Mouse (Mus musculus) limb, embryonic 15.5 days (tissue): ENCODE measurements around the gene Ddx59. TPM values are rescaled to one million over a fixed set of nuclear protein-coding genes. Genes with fewer than 3 reads are reported as not detected.

Experiments
- ATAC-seq: fragments of 200-750 bp; cut with Nextera tagmentation; 2 replicates; pipeline ENCODE4 v1.8.0; 2017; ENCODE audit warnings: low read depth, moderate TSS enrichment; ENCODE audit not compliant: insufficient number of reproducible peaks, low FRiP score, low TSS enrichment
- H3K27ac ChIP-seq: fragments of 300-500 bp; sonication (generic); 2 replicates; pipeline ENCODE4 v1.5.1; 2015; ENCODE audit warnings: moderate library complexity, mild to moderate bottlenecking, inconsistent platforms
- H3K27me3 ChIP-seq: fragments of 300-500 bp; sonication (generic); 2 replicates; pipeline ENCODE4 v1.6.1; 2015; ENCODE audit warnings: inconsistent platforms
- H3K36me3 ChIP-seq: fragments of 300-500 bp; sonication (generic); 2 replicates; pipeline ENCODE4 v1.6.1; 2015; ENCODE audit warnings: inconsistent platforms
- H3K4me1 ChIP-seq: fragments of 300-500 bp; sonication (generic); 2 replicates; pipeline ENCODE4 v1.6.1; 2015; ENCODE audit warnings: inconsistent platforms
- H3K4me2 ChIP-seq: fragments of 300-500 bp; sonication (generic); 2 replicates; pipeline ENCODE4 v1.6.1; 2015; ENCODE audit warnings: mild to moderate bottlenecking, inconsistent platforms
- H3K4me3 ChIP-seq: fragments of 300-500 bp; sonication (generic); 2 replicates; pipeline ENCODE4 v1.5.1; 2015; ENCODE audit warnings: mild to moderate bottlenecking, inconsistent platforms
- H3K9ac ChIP-seq: fragments of 300-500 bp; sonication (generic); 2 replicates; pipeline ENCODE4 v1.6.1; 2015; ENCODE audit warnings: inconsistent platforms
- H3K9me3 ChIP-seq: fragments of 300-500 bp; sonication (generic); 2 replicates; pipeline ENCODE4 v1.6.1; 2016; ENCODE audit warnings: inconsistent platforms
- WGBS: fragments of 180-500 bp; shearing (Covaris S2); methylation state at CpG from one replicate; pipeline ENCODE4 v1.1.7; 2015; 5-methylcytosine and 5-hydroxymethylcytosine counted together
- polyA plus RNA-seq: library from polyadenylated mRNA; unstranded; fragments of >200 nt; fragmentation: Nextera tagmentation; extraction: Ambion mirVana; gene quantifications from 2 replicates; pipeline ENCODE4 v1.2.1, GENCODE M21; 2015

Gene Ddx59
- polyA plus RNA-seq, 1 experiment from 2014 or later: 18.1 TPM

DNA sequence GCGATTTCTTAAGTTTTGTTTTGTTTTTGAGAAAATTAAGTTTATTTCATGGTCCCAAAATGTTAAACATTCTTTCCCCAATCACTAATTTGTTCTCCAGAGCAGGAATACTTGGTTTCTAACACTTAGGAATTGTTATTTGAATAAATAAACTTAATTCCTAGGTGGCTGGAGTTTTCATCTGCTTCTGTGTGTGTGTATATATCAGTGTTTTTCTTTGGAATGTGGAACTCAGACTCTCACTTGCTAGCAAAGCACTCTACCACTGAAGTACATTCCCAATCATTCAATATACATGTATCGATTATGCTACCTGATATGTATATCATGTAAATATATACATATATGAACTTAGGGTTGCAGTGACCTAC is 670 bp downstream of the Ddx59 start:
- no peaks in the 10 kb centered on the region for H3K9me3 ChIP-seq
- peak overlapping the region; percentile 51 for H3K4me2 ChIP-seq
- H3K27ac ChIP-seq: no peak overlapping the region; the same call in 1 of the 2 replicates
- H3K4me1 ChIP-seq: peaks cover 12% of the 10 kb centered on the region
- no peak for ATAC-seq
- H3K27me3 ChIP-seq: no peaks in the 10 kb centered on the region
- peak overlapping the region; percentile 69 for H3K4me3 ChIP-seq
- 38% methylated on average over 2 of the region's 2 CpGs for WGBS
- no peak overlapping the region for H3K9ac ChIP-seq
- H3K36me3 ChIP-seq: peaks cover 10% of the 10 kb centered on the region; the same call in 1 of the 2 replicates

DNA sequence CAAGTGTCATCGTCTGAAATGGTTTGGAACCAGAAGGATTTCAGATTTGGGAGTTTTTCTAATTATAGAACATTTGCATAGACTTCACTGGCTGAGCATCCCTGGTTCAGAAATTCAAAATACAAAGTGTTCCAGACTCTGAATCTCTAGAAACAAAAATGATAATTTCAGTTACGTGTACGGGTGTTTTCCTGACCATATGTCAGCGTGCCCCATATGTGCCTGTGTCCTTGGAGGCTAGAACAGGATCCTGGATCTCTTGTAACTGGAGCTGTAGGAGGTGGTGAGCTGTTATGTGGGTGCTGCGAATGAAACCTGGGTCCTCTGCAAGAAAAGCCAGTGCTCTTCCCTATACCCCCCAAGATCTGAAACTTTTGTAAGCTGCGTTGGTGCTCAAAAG is 3.3 kb downstream of the Ddx59 start:
- WGBS: 95% methylated on average over 6 of the region's 6 CpGs
- Histone ChIP-seq H3K4me3 (no peak overlapping the region), H3K4me1 (peaks cover 12% of the 10 kb centered on the region), H3K36me3 (peaks cover 17% of the 10 kb centered on the region; the same call in 1 of the 2 replicates), H3K4me2 (no peak overlapping the region), H3K27me3 (no peaks in the 10 kb centered on the region), H3K9ac (no peak overlapping the region), H3K9me3 (no peaks in the 10 kb centered on the region), H3K27ac (no peak overlapping the region)
- no peak for ATAC-seq

GRCm38 (mm10) chr1:136427166-136427969 is 12.3 kb downstream of the Ddx59 start:
- no peak overlapping the region for H3K4me3 ChIP-seq
- peaks cover 6% of the 10 kb centered on the region; the same call in 1 of the 2 replicates for H3K36me3 ChIP-seq
- no peaks in the 10 kb centered on the region for H3K9me3 ChIP-seq
- H3K27me3 ChIP-seq: no peaks in the 10 kb centered on the region
- no peak for ATAC-seq
- no peak overlapping the region for H3K4me2 ChIP-seq
- no peak overlapping the region for H3K27ac ChIP-seq
- H3K4me1 ChIP-seq: peaks cover 4% of the 10 kb centered on the region; the same call in 1 of the 2 replicates
- 77% methylated on average over 11 of the region's 11 CpGs for WGBS
- H3K9ac ChIP-seq: no peak overlapping the region

GRCm38 (mm10) chr1:136428981-136429380 is 13.9 kb downstream of the Ddx59 start:
- Histone ChIP-seq H3K27me3 (no peaks in the 10 kb centered on the region), H3K4me2 (no peak overlapping the region), H3K4me3 (no peak overlapping the region), H3K27ac (no peak overlapping the region), H3K36me3 (peaks cover 10% of the 10 kb centered on the region), H3K9ac (no peak overlapping the region), H3K9me3 (no peaks in the 10 kb centered on the region), H3K4me1 (peaks cover 4% of the 10 kb centered on the region; the same call in 1 of the 2 replicates)
- ATAC-seq: no peak
- WGBS: 85% methylated on average over 4 of the region's 4 CpGs

- ATAC-seq: no peak
- no peak overlapping the region for H3K9ac ChIP-seq
- 39% methylated on average over 7 of the region's 7 CpGs for WGBS
These were observed 15.2 kb downstream of the Ddx59 start for GRCm38 (mm10) chr1:136430126-136430818.

DNA sequence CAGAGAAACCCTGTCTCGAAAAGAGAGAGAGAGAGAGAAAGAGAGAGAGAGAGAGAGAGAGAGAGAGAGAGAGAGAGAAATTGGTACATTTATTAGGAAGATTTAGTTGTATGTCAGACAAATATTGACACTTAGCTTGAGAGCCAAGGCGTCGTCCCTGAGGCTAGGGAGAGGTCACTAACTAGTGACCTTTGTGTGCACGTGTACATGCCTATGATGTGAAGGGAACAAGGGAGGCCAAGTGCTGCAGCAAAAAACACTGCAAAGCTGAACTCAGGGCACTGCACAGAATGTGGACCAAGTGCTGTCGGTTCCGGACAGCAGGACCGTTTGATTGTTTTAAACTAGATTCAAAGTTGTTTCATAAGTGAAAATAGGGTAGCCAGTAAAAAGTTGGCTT is 25.7 kb downstream of the Ddx59 start:
- no peak overlapping the region for H3K4me3 ChIP-seq
- H3K4me2 ChIP-seq: no peak overlapping the region
- 86% methylated on average over 7 of the region's 7 CpGs for WGBS
- H3K36me3 ChIP-seq: 0 out of 2 replicates have a peak, but pooled peaks cover 3% of the 10 kb centered on the region
- ATAC-seq: no peak
- no peaks in the 10 kb centered on the region for H3K4me1 ChIP-seq
- no peak overlapping the region for H3K27ac ChIP-seq
- no peak overlapping the region for H3K9ac ChIP-seq
- no peaks in the 10 kb centered on the region for H3K27me3 ChIP-seq
- no peaks in the 10 kb centered on the region for H3K9me3 ChIP-seq

More at GRCm38 (mm10) chr1:136430126-136430818, 15.2 kb downstream of the Ddx59 start:
- peaks cover 4% of the 10 kb centered on the region; the same call in 1 of the 2 replicates for H3K4me1 ChIP-seq
- no peak overlapping the region for H3K4me3 ChIP-seq
- H3K27me3 ChIP-seq: no peaks in the 10 kb centered on the region
- H3K27ac ChIP-seq: no peak overlapping the region
- H3K36me3 ChIP-seq: peaks cover 10% of the 10 kb centered on the region
- no peaks in the 10 kb centered on the region for H3K9me3 ChIP-seq
- no peak overlapping the region for H3K4me2 ChIP-seq

- no peak for ATAC-seq
- H3K4me3 ChIP-seq: no peak overlapping the region
- WGBS: 61% methylated on average over 9 of the region's 9 CpGs
These were observed 27.7 kb downstream of the Ddx59 start for GRCm38 (mm10) chr1:136442809-136443208.

GRCm38 (mm10) chr1:136444555-136445255 is 29.6 kb downstream of the Ddx59 start:
- Histone ChIP-seq H3K36me3 (no peaks in the 10 kb centered on the region), H3K27me3 (no peaks in the 10 kb centered on the region), H3K4me1 (no peaks in the 10 kb centered on the region), H3K4me2 (no peak overlapping the region), H3K27ac (no peak overlapping the region), H3K9me3 (no peaks in the 10 kb centered on the region), H3K9ac (no peak overlapping the region), H3K4me3 (no peak overlapping the region)
- no peak for ATAC-seq
- WGBS: 72% methylated on average over 12 of the region's 12 CpGs

More at GRCm38 (mm10) chr1:136442809-136443208, 27.7 kb downstream of the Ddx59 start:
- Histone ChIP-seq H3K27me3 (no peaks in the 10 kb centered on the region), H3K4me2 (no peak overlapping the region), H3K9me3 (no peaks in the 10 kb centered on the region), H3K4me1 (no peaks in the 10 kb centered on the region), H3K36me3 (no peaks in the 10 kb centered on the region), H3K9ac (no peak overlapping the region), H3K27ac (no peak overlapping the region)

- 69% methylated on average over 10 of the region's 10 CpGs for WGBS
- Histone ChIP-seq H3K36me3 (no peaks in the 10 kb centered on the region), H3K9me3 (no peaks in the 10 kb centered on the region), H3K4me2 (no peak overlapping the region), H3K27ac (no peak overlapping the region), H3K4me3 (no peak overlapping the region), H3K27me3 (no peaks in the 10 kb centered on the region), H3K9ac (no peak overlapping the region), H3K4me1 (no peaks in the 10 kb centered on the region)
- ATAC-seq: no peak
These were observed 31.9 kb downstream of the Ddx59 start for GRCm38 (mm10) chr1:136446933-136447332.

GRCm38 (mm10) chr1:136447338-136447737 is 32.3 kb downstream of the Ddx59 start:
- Histone ChIP-seq H3K9ac (no peak overlapping the region), H3K4me3 (no peak overlapping the region), H3K4me1 (no peaks in the 10 kb centered on the region), H3K36me3 (no peaks in the 10 kb centered on the region), H3K9me3 (no peaks in the 10 kb centered on the region), H3K4me2 (no peak overlapping the region), H3K27ac (no peak overlapping the region), H3K27me3 (no peaks in the 10 kb centered on the region)
- ATAC-seq: no peak
- 64% methylated on average over 4 of the region's 4 CpGs for WGBS

DNA sequence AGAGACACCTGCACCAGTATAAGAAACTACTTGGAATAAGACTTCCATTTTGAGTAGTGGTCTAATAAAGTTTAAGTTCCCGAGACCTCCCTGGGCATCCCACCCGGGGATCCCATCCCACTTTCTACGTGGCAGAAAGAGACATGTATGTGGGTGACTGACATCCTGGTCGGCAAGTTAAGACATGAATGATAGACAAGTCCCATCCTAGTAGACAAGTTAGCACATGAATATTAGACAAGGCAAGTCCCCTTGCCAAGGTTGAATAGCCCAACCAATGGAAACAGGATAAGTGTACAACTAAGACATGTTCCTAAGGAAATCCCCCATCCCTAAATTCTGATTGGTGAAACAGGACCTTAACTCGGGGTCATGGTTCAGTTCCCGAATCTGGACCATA is 34.5 kb downstream of the Ddx59 start:
- no peak overlapping the region for H3K27ac ChIP-seq
- no peak overlapping the region for H3K4me2 ChIP-seq
- ATAC-seq: no peak
- no peaks in the 10 kb centered on the region for H3K4me1 ChIP-seq
- no peak overlapping the region for H3K9ac ChIP-seq
- no peaks in the 10 kb centered on the region for H3K9me3 ChIP-seq
- H3K36me3 ChIP-seq: no peaks in the 10 kb centered on the region
- H3K27me3 ChIP-seq: no peaks in the 10 kb centered on the region
- 81% methylated on average over 6 of the region's 6 CpGs for WGBS
- no peak overlapping the region for H3K4me3 ChIP-seq

DNA sequence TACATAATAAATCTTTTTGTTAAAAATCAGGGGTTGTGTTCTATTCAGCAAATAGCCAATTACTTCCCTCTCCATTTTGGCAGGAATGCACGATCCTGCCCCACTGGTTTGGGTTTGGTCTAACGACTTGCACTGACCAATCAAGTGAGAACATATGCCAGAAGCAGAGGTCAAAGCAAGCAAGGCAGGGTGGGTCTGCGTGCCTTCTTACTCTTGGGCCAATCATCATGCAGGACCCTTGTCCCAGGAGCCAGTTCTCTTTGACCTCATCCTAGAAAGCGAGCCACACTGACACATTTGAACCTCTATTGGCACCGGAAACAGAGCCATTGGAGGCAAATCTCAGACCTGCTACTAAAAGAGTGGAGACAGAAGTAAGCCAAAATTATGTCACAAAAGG is 35.1 kb downstream of the Ddx59 start:
- Histone ChIP-seq H3K4me2 (no peak overlapping the region), H3K27me3 (no peaks in the 10 kb centered on the region), H3K36me3 (no peaks in the 10 kb centered on the region), H3K4me3 (no peak overlapping the region), H3K4me1 (no peaks in the 10 kb centered on the region), H3K9me3 (no peaks in the 10 kb centered on the region), H3K9ac (no peak overlapping the region), H3K27ac (no peak overlapping the region)
- ATAC-seq: no peak
- WGBS: 53% methylated on average over 5 of the region's 5 CpGs
